Mouse (Mus musculus) hindbrain, postnatal 0 days (tissue): ENCODE results near the gene Fgfrl1. TPM values are rescaled to one million over a fixed set of nuclear protein-coding genes. Genes with fewer than 3 reads are reported as not detected.

Experiments used
- ATAC-seq: fragments of 200-750 bp; cut with Nextera tagmentation; 2 replicates; pipeline ENCODE4 v1.8.0; 2017; ENCODE audit warnings: mild to moderate bottlenecking, moderate TSS enrichment, moderate library complexity
- DNase-seq: peaks from one replicate; pipeline ENCODE4 v3.0.0-alpha.2; 2015; ENCODE audit warnings: low spot score
- H3K27ac ChIP-seq: fragments of 300-500 bp; sonication (generic); 2 replicates; pipeline ENCODE4 v1.5.1; 2014; ENCODE audit warnings: mild to moderate bottlenecking
- H3K27me3 ChIP-seq: fragments of 300-500 bp; sonication (generic); 2 replicates; pipeline ENCODE4 v1.6.1; 2014; ENCODE audit warnings: low read length, mixed read lengths; ENCODE audit not compliant: insufficient read depth
- H3K36me3 ChIP-seq: fragments of 300-500 bp; sonication (generic); 2 replicates; pipeline ENCODE4 v1.6.1; 2014; ENCODE audit warnings: low read length, mixed read lengths; ENCODE audit not compliant: insufficient read depth
- H3K4me1 ChIP-seq: fragments of 300-500 bp; sonication (generic); 2 replicates; pipeline ENCODE4 v1.6.1; 2014; ENCODE audit warnings: antibody characterized with exemption, low read length, mixed read lengths; ENCODE audit not compliant: insufficient read depth
- H3K4me2 ChIP-seq: fragments of 300-500 bp; sonication (generic); 2 replicates; pipeline ENCODE4 v1.6.1; 2014; ENCODE audit warnings: low read depth, mild to moderate bottlenecking, low read length, moderate library complexity, mixed read lengths
- H3K4me3 ChIP-seq: fragments of 300-500 bp; sonication (generic); 2 replicates; pipeline ENCODE4 v1.5.1; 2014; ENCODE audit warnings: low read length
- H3K9ac ChIP-seq: fragments of 300-500 bp; sonication (generic); replicated peaks from 2 replicates; pipeline ENCODE4 v1.6.1; 2014; ENCODE audit warnings: mild to moderate bottlenecking, low read length, moderate library complexity, mixed read lengths
- H3K9me3 ChIP-seq: fragments of 300-500 bp; sonication (generic); 2 replicates; pipeline ENCODE4 v1.6.1; 2016; ENCODE audit warnings: low read length, mixed read lengths
- CTCF ChIP-seq: IDR thresholded peaks from 2 replicates; pipeline ENCODE4 v1.5.1; 2016; ENCODE audit warnings: antibody characterized with exemption, control low read depth, low read depth
- WGBS: fragments of 180-500 bp; shearing (Covaris S2); extraction: QIAGEN DNeasy Blood & Tissue Kit; methylation state at CpG from one replicate; pipeline ENCODE4 v1.1.7; 2014; 5-methylcytosine and 5-hydroxymethylcytosine counted together
- polyA plus RNA-seq: library from polyadenylated mRNA; unstranded; fragments of >200 nt; fragmentation: Nextera tagmentation; extraction: Ambion mirVana; gene quantifications from 2 replicates; pipeline ENCODE4 v1.2.1, GENCODE M21; 2015
- total RNA-seq: library from RNA; depleted of rRNA; stranded (reverse); fragments of >200 nt; gene quantifications from 2 replicates; pipeline ENCODE4 v1.2.3, GENCODE M21; 2014

Gene Fgfrl1
- total and polyA plus RNA-seq, 2 experiments from 2014 or later = 11.3 to 38.5 TPM

- no peak overlapping the region for H3K4me2 ChIP-seq
- no peak overlapping the region for H3K9ac ChIP-seq
- ATAC-seq (no peak), DNase-seq (no peak)
- TF ChIP-seq CTCF = no peak
- peaks cover 1% of the 10 kb centered on the region for H3K4me1 ChIP-seq
- H3K36me3 ChIP-seq = no peaks in the 10 kb centered on the region
- no peak overlapping the region for H3K27ac ChIP-seq
- no peaks in the 10 kb centered on the region for H3K9me3 ChIP-seq
- WGBS = 48% methylated on average over 3 of the region's 3 CpGs
- no peaks in the 10 kb centered on the region for H3K27me3 ChIP-seq
- no peak overlapping the region for H3K4me3 ChIP-seq
Measured at GRCm38 (mm10) chr5:108665066-108665465, 27.1 kb upstream of the Fgfrl1 start.

GRCm38 (mm10) chr5:108667370-108667769, 24.8 kb upstream of the Fgfrl1 start:
- 89% methylated on average over 2 of the region's 2 CpGs for WGBS
- TF ChIP-seq CTCF = no peak
- no peak for ATAC-seq

GRCm38 (mm10) chr5:108668387-108668932, 23.7 kb upstream of the Fgfrl1 start:
- no peaks in the 10 kb centered on the region; the same call in 1 of the 2 replicates for H3K4me1 ChIP-seq
- peaks cover 6% of the 10 kb centered on the region for H3K36me3 ChIP-seq
- TF ChIP-seq CTCF = no peak
- H3K9ac ChIP-seq = peak overlapping the region; percentile 64
- H3K4me2 ChIP-seq = peak overlapping the region; percentile 77
- peak overlapping the region; percentile 85; the same call in 1 of the 2 replicates for H3K27ac ChIP-seq
- H3K27me3 ChIP-seq = no peaks in the 10 kb centered on the region
- peak overlapping the region; percentile 55 for H3K4me3 ChIP-seq
- DNase-seq (no peak), ATAC-seq (no peak; the same call in 1 of the 2 replicates)
- WGBS = 7% methylated on average over 3 of the region's 3 CpGs
- H3K9me3 ChIP-seq = no peaks in the 10 kb centered on the region

More at GRCm38 (mm10) chr5:108667370-108667769, 24.8 kb upstream of the Fgfrl1 start:
- H3K9ac ChIP-seq = no peak overlapping the region
- H3K36me3 ChIP-seq = peaks cover 4% of the 10 kb centered on the region; the same call in 1 of the 2 replicates
- no peak overlapping the region for H3K4me3 ChIP-seq
- H3K27ac ChIP-seq = no peak overlapping the region
- H3K4me1 ChIP-seq = no peaks in the 10 kb centered on the region; the same call in 1 of the 2 replicates
- H3K27me3 ChIP-seq = no peaks in the 10 kb centered on the region
- H3K4me2 ChIP-seq = no peak overlapping the region
- DNase-seq = no peak
- no peaks in the 10 kb centered on the region for H3K9me3 ChIP-seq

GRCm38 (mm10) chr5:108668977-108669936, 22.9 kb upstream of the Fgfrl1 start, which contains the start of gene Dgkq:
Dgkq (minus strand) TSS chr5:108669672.
- H3K27ac ChIP-seq = peak within 1 kb of the TSS; percentile 85
- DNase-seq (peak; percentile 91), ATAC-seq (peak; percentile 91)
- TF ChIP-seq CTCF = peak; percentile 81
- 5% methylated on average over 43 of the region's 43 CpGs for WGBS
- H3K9ac ChIP-seq = peak within 1 kb of the TSS; percentile 64
- peak within 1 kb of the TSS; percentile 77 for H3K4me2 ChIP-seq
- H3K27me3 ChIP-seq = no peaks in the 10 kb centered on the region
- H3K9me3 ChIP-seq = no peaks in the 10 kb centered on the region
- H3K36me3 ChIP-seq = peaks cover 6% of the 10 kb centered on the region
- peak within 1 kb of the TSS; percentile 55 for H3K4me3 ChIP-seq
- H3K4me1 ChIP-seq = no peaks in the 10 kb centered on the region; the same call in 1 of the 2 replicates

GRCm38 (mm10) chr5:108669986-108670385, 22.2 kb upstream of the Fgfrl1 start:
- Histone ChIP-seq H3K4me1 (no peaks in the 10 kb centered on the region; the same call in 1 of the 2 replicates), H3K9me3 (no peaks in the 10 kb centered on the region), H3K36me3 (peaks cover 6% of the 10 kb centered on the region), H3K9ac (peak overlapping the region; percentile 5; the same call in 1 of the 2 replicates), H3K27me3 (no peaks in the 10 kb centered on the region), H3K27ac (peak overlapping the region; percentile 85), H3K4me3 (no peak overlapping the region), H3K4me2 (peak overlapping the region; percentile 77)
- no peak for TF ChIP-seq CTCF
- ATAC-seq (0 out of 2 replicates have a peak, but pooled peaks have one; percentile 2), DNase-seq (no peak)
- 78% methylated on average over 9 of the region's 9 CpGs for WGBS

GRCm38 (mm10) chr5:108670785-108671184, 21.4 kb upstream of the Fgfrl1 start:
- no peaks in the 10 kb centered on the region; the same call in 1 of the 2 replicates for H3K4me1 ChIP-seq
- no peak overlapping the region for H3K27ac ChIP-seq
- no peak for ATAC-seq
- H3K27me3 ChIP-seq = no peaks in the 10 kb centered on the region
- H3K4me2 ChIP-seq = no peak overlapping the region
- H3K9ac ChIP-seq = no peak overlapping the region
- peak; percentile 58 for TF ChIP-seq CTCF
- peak; percentile 45 for DNase-seq
- peaks cover 6% of the 10 kb centered on the region for H3K36me3 ChIP-seq
- H3K4me3 ChIP-seq = no peak overlapping the region
- H3K9me3 ChIP-seq = no peaks in the 10 kb centered on the region
